Mouse (Mus musculus): ENCODE measurements at regions not wholly inside any gene's neighbourhood (a gene's known extent, or its start where the extent isn't known, plus 50 kb on each side); places are given as distances from the start of the nearest gene placed in this dataset.

DNA sequence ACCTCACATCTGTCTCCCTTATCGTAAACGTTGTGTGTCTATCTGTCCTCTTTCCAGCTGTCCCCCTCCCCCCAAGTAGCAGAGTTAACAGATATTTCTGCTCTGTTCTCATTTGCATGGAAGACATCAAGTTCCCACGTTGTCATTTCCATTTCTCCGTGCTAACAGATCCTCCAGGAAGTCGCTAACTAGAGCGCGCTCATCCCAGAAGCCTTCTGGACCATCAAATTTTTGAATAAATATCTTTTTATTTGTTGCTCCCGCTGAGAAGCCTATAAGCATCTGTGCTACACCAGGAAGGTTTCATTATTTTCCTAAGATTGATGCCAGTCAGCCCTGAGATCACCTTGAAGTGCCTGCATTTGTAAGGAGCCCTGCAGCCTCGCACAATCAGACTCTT lies 275.4 kb downstream of the Prex1 start:
- TF ChIP-seq CTCF (IDR thresholded peaks at IDR 0.05; ENCODE audit: borderline replicate concordance, control insufficient read depth, extremely low read depth, insufficient read depth, low read length, poor library complexity) = no peak
- TF ChIP-seq POLR2A (IDR thresholded peaks at IDR 0.05; ENCODE audit: control insufficient read depth, extremely low read depth, insufficient read depth, low read length, poor library complexity) = no peak

Measured in thymus, adult 2 months (tissue).